Mouse (Mus musculus) fibroblast of lung, adult 2 months (primary cell): Measurements from ENCODE around the gene Cutal.
A peak's percentile ranks its signal among the peaks of the same experiment; 100 is the strongest.
"Not testable (repeated sequence)": the region's sequence is repeated elsewhere in the genome, so short reads cannot be mapped to it uniquely, and the experiment has no call there.

Experiments
- DNase-seq: peaks from one replicate; pipeline ENCODE4 v3.0.0-alpha.2; 2011; ENCODE audit warnings: low read depth

Cutal gene

DNA sequence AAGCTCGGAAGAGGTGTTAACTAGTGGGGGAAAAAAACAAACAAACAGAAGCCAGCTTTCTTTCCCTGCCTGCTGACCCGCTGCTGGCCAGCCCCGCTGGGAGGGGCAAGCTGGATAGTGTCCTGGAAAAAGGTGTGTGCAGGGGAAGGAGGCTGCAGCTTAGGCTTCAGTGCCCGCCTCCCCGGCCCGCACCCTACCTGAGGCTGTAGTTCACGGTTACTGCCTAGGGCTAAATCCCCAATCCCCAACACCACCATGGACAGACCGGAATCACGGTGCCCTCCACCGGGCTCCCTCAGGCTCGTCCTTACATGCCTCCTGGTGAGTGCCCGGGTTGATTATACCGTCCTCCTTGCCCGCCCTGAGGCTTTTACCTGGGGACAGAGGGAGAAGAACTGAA lies at the start of gene Cutal:
Gene Cutal, plus strand, starts transcription at position 126 of the 400 bp plus-strand sequence.
- no peak for DNase-seq

DNA sequence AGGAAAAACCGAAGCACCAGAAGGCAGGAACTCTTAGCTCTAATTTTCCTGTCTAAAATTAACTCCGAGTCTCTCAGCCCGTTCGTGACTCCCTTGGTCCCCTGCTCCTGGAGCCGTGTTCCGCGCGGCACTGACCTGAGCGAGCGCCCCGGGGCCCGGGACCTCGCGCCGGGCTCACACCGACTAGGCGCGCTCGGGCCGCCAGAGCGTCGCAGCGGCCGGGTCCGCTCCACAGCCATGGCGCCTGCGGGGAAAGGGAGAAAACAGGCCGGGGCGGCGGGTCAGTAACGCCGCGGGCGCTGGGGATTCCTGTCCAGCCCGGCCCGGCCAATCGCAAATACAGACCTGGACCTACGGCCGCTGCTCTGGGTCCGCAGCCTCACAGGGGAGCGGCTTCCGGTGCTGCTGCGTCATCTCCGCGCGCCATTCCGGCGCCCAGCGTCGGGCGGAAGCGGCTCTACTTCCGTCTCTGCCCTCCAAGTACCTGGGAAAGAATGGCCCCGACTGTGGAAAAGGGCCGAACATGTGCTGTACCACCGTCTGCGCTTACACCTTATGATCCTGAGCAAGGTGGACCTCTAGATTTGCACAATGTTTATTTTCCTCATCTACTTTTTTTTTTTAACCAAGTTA lies 48.3 kb upstream of the Cutal start, which contains the start of gene Fbxw2:
Gene Fbxw2, minus strand, starts transcription at position 485 of the 633 bp plus-strand sequence.
- DNase-seq = peak; percentile 79

DNA sequence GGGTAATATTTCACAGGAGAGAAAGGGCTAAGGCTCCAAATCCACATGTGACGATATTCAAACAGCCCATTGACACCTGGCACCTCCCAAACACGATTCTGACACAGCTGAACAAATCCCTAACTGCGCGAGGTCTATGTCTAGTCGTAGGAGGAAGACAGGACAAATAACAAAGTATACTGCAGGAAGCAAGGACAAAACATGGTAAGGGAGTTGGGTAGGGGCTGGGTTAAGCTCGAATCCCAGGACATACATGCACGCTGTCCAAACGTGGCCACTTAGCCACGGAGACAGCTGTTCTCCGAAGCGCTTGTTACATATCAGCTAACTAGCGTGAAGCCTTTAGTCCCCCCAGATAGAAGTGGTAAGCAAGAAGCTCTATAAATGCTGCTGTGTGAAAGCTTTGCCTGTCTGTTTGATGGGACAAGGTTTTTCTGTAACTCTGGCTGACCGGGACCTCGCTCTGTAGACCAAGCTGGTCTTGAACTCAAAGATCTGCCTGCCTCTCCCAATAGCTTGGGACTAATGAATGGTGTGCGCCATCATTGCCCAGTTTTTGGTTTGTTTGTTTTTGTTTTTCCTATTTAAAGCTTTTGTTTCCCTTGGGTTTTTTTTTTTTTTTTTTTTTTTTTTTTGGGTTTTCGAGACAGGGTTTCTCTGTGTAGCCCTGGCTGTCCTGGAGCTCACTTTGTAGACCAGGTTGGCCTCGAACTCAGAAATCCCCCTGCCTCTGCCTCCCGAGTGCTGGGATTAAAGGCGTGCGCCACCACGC lies 47.5 kb upstream of the Cutal start:
- DNase-seq = no peak

- DNase-seq = no peak
These were observed 46.6 kb upstream of the Cutal start for GRCm38 (mm10) chr2:34827591-34827990.

- DNase-seq = no peak
These were observed 46.2 kb upstream of the Cutal start for GRCm38 (mm10) chr2:34828026-34828425.

DNA sequence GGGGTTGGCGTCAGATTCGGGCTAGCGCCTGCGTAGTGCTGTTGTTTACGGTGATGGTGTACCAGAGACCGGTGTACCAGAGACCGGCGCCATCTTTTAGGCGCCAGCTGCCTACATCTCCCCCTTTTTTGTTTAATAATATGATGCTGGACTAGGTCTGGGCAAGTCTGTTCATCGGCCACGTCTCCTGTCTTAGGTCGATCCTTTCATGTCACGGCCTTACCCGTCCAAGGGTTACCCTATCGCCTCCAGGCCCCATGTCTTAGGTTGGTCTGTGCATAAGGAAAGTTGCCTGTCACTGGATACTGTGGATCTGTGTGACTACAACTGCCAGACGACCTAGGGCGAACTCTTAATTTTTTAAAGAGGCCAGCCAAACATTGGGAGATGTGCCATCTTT lies 44.1 kb upstream of the Cutal start:
- DNase-seq = not testable (repeated sequence)

DNA sequence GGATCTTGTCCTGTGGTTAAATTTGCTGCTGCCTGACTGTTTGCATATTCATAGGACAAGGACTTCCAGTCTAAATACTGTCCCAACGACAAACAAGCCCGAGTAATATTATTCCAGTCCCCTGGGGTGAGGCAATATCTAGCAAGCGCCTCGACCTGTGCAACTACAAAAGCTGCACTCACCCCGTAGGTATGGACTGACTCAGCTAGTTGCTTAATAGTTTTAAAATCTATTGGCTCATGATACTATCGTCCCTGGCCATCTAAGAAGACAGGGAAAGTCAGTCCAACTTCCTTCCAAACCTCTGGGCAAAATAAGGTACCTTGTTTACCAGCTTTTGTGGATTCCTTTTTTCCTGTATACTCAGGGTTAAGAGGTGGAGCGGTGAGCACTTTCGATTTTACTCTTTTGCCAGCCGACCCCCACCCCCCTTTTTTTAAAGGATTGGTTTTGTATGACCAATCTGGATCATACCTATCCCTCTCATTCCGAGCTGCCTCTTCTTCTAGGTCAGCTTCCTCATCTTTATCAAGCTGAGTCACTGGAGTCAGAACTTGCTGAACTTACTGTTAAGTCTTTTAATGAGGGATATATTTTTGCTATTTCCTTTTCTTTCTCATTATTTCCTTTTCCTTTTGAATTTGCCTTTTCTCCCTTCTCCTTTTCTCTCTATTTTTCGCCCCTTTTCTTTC lies 41.3 kb upstream of the Cutal start, which contains the start of gene Gm34653:
Gene Gm34653, plus strand, starts transcription at position 242 of the 692 bp plus-strand sequence.
- DNase-seq = not testable (repeated sequence)

GRCm38 (mm10) chr2:34833624-34834023 lies 40.6 kb upstream of the Cutal start:
- DNase-seq = no peak

GRCm38 (mm10) chr2:34835669-34836068 lies 38.5 kb upstream of the Cutal start:
- no peak for DNase-seq

- DNase-seq = not testable (repeated sequence)
These were observed 34.1 kb upstream of the Cutal start for GRCm38 (mm10) chr2:34840143-34840542.

GRCm38 (mm10) chr2:34841706-34842105 lies 32.5 kb upstream of the Cutal start:
- DNase-seq = peak; percentile 37

- DNase-seq = no peak
These were observed 30.8 kb upstream of the Cutal start for GRCm38 (mm10) chr2:34843211-34843939.

DNA sequence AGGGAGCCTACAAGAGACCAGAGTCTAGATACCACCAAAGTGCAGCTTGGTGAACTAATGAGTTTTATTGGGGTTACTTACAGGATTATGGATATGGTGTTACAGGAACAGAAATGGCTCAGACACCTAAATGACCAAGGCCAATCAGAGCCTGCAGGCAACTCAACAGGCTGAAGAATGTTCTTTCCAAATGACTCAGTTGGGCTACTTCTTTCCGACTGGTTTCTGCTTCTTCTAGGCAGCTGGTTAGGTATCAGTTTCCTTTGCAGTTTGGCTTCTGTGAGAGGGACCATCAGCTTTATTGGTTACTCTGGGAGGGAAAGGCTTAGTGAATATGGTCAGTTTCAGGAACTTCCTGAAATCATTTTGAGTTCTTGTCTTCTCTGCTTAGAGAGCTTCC lies 26.5 kb upstream of the Cutal start:
- no peak for DNase-seq

- DNase-seq = no peak
These were observed 18.9 kb upstream of the Cutal start for GRCm38 (mm10) chr2:34855265-34855664.

DNA sequence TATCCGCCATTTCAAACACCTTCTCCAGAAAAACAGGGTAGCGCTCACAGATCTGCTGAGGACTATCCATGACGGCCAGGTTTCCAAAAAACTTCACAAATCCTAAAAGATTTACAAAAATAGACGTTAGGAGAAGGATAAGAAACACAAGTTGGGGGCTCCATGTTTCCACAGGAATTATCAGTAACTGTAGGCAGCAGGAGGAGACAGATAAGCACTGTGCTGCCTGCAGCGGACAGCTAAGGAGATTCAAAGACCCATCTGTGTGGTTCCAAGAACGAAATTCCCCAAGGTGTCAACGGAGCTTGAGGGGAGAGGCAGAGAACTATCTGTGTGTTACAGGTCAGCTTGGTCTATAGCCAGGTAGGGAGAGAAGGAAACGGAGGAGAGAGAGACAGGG lies 16.5 kb upstream of the Cutal start:
- DNase-seq = no peak

- DNase-seq = peak; percentile 61
These were observed 4.5 kb upstream of the Cutal start for GRCm38 (mm10) chr2:34869680-34870079.

GRCm38 (mm10) chr2:34870520-34871474 lies 3.4 kb upstream of the Cutal start:
- peak; percentile 97 for DNase-seq

- DNase-seq = no peak
These were observed 685 bp downstream of the Cutal start, which contains the start of gene Psmd5 for GRCm38 (mm10) chr2:34874816-34875345. TSS of gene Psmd5 (minus strand) at chr2:34874968.

GRCm38 (mm10) chr2:34880054-34880453 lies 5.9 kb downstream of the Cutal start:
- DNase-seq = no peak

DNA sequence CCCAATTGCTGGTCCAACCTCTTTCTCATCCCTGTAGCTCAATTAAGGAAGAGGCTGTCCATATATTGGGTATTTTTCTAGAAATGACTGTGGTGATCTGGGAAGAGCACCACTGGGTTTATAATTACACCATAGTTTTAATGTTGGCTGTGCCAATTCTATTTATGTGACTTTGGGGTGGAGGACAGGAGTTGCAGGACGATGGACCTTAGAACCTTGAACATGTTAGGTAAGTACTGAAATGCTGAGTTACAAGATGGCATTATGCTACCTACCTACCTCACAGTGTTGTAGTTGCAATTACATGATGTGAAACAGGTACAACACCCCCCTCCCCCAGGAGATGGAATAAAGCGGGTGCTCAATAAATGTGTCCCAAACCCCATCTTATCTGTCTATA lies 8.6 kb downstream of the Cutal start:
- DNase-seq = no peak

DNA sequence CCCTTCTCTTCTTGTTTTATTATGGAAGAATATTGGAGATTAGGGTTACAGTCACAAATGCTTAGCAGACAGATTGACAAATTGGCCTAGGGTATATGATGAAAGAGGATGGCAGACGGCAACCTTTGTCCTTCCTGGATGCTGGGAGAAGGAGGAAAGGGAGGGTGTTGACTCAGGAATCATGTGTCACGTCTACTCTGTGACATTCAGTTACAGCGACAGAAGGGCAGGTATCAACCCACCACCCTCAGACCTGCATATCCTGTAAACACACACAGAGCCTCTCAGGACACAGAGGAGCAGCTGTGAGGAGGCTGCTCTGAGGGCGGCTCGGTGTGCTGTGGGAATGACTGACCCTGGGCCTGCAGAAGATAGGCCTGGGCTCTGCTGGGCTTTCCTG lies 9.0 kb downstream of the Cutal start:
- DNase-seq = no peak
